Mouse (Mus musculus): ENCODE measurements around the gene Arhgef25. TPM values are rescaled to one million over a fixed set of nuclear protein-coding genes. Genes with fewer than 3 reads are reported as not detected.

Gene Arhgef25
- polyA plus RNA-seq, 1 experiment, result 77.7 TPM

DNA sequence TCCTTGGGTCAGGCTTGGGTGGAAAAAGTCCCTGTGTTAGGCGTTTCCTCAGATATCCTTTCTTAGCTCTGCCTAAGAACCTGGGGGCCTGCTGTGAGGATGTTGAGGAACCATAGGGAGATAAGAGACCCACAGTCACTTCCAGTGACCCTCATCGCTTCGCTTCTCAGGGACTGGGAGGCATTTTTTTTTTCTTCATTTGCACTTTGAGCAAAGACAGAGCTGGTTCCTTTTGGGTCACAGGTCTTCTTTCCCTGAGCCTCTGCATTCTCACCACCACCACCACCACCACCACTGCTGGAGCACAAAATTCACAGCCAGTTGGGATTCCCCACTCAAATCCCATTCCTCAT is 9.2 kb downstream of the Arhgef25 start:
- TF ChIP-seq GATA1 (IDR thresholded peaks at IDR 0.05; ENCODE audit: low read length), result no peak

DNA sequence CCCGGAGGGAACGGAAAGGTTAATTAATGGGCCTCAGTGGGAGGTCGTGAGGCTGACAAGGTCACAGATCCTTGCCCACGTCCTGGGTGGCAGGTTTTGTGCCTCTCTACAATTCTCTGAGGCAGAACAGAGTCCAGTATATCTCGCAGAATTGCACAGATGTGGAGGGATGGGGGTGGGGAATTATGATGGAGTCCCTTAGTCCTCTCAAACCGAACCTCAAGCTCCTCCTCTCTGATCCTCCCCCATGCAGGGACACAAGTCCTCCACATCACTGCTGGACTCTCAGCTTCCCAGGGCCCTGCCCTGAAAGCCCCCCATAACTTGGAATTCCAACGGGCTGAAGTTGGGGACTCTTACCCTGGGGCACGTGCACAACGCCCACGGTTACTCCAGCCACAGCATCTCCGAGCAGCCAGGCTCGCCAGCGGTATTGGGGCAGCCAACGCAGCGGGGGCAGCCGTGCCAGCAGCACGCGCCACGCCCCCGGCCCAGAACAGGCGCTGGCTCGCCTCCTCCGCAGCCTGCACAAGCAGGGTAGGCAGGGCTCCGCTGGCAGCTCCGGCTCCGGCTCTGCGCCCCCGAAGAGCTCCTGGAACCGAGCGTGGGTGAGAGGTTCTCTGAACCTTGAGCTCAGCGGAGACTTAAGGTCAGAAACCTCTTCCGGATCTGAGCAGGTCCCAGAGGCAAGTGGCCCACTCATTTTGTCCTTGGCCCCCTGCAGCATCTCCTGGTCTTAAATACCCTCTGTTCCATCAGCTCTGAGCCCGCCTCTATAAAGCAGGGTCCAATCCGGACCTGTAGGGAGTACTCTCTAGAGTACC is 9.8 kb downstream of the Arhgef25 start, which contains the start of gene Slc26a10:
Gene Slc26a10 (minus strand): TSS at position 775 of the 824 bp plus-strand sequence.
- TF ChIP-seq GATA1 (IDR thresholded peaks at IDR 0.05; ENCODE audit: low read length), result no peak

DNA sequence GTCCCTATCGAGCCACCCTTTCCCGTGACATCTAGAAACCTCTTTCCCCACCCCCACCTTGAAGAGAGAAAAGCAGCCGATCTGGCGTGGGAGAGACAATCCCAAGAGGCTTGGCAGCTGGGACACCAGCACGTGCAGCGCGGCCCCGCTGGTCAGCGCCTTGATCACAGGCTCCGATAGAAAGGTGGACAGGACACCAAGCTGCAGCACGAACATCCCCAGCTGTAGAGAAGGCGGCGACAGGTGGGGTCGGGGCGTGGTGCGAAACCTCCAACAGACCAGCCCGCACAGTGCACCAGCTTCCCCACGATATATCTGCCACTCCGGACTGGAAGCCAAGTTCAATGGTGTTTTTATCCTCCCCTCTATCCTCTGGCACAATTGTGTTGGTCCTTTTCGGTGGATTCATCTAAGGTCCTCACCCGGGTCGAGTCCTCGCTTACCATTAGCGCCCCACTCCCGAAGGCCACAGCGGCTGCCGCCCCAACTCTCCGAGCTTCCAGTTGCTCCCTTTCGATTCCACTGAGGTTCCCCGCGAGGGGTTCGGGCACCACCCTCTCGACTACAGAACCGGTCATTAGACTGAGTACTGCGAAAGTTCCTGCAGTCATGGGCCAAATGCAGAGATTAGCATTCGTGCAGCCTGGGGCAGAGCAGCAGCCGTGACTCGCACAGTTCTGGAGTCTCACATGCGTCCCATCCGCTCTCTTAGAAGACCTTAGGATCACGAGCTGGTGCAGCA is 11.4 kb downstream of the Arhgef25 start:
- no peak for TF ChIP-seq GATA1 (IDR thresholded peaks at IDR 0.05; ENCODE audit: low read length)

DNA sequence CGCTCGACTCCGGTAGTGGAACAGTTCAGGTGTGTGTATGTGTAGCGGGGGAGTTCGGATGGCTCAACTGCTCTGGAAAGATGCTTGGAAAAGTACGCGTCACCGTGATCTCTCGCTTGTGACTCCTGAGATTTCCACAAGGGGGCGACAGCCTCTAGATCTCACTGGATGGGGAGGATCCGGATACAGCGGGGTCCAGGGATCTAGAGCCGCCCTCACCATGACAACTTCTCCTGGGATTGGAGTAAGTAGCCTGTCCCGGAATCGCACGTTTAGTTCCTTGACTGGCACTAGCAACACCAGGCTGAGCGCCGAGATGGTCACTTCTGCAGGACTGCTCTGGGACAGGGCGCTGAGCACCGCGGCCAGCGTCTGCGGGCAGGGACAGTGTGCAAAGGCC is 12.2 kb downstream of the Arhgef25 start:
- TF ChIP-seq GATA1 (IDR thresholded peaks at IDR 0.05; ENCODE audit: low read length), result no peak

DNA sequence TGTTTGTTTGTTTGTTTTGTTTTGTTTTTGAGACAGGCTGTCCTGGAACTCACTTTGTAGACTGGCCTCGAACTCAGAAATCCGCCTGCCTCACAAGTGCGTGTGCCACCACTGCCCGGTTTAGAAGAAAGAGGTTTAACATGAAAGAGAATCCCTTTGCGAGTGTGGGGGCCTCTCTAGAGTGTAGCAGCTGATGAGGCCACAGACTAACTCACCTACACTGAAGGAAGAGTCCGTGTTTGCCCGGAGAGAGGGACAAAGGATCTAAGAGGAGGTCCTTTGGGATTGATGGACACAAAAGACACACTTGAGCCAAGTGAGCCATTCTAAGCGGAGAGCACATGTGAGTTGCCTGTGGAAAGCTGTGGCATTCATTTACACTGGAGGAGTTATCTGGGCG is 12.6 kb downstream of the Arhgef25 start:
- no peak for TF ChIP-seq GATA1 (IDR thresholded peaks at IDR 0.05; ENCODE audit: low read length)

DNA sequence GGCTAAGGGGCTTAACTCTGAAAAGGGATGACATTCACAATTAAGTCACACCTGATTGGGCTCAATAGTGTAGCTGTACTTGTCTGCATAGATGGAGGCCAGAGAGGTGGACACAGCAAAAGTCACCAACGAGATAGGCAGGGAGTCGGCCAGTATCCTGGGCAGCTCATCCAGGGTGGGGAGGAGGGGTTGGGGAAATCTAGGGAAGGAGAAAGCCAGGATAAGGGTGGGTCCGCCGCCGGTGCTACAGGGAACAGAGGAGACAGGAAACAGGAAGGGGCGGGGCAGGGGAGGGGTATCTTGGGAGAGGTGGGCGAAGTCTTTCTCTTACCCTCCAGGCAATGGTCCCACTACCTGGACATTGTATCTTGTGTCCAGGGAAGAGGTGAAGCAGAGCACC is 13.1 kb downstream of the Arhgef25 start:
- no peak for TF ChIP-seq GATA1 (IDR thresholded peaks at IDR 0.05; ENCODE audit: low read length)

DNA sequence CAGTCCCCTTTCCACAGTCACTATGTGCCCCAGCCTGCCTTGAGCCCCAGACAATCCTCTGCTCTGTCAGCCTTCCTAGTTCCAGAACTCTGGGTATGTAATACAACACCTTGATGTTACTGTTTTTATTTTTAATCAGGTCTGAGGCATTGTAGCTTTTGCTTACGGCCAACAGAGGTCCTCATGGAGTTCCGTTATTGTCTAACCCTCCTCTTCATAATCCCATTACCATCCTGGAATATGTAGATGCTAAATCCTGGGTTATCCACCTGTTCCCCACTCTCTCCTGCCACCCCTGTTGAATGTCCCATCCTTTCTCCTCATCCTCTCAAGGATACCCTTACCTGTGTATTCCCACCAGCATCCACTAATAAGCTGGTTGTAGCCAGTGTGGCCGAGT is 13.7 kb downstream of the Arhgef25 start:
- TF ChIP-seq GATA1 (IDR thresholded peaks at IDR 0.05; ENCODE audit: low read length), result no peak

DNA sequence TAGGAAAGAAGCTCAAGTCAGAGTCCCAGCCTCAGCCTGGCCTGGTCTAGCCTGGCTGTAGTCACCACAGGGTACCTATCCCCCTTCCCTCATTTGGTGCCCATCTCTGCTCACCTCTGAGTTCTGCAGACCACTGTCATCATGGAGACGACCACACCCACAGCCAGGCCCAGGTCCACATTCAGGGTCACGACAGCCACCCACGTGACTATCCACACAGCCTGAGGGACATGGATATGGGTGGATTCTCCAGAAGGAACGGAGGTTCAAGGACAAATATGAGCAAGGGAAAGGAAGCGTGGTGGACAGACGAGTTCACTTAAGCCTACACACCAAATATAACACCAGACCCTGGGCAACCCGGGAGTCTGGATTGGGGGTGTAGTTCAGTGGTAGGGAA is 15.7 kb downstream of the Arhgef25 start:
- no peak for TF ChIP-seq GATA1 (IDR thresholded peaks at IDR 0.05; ENCODE audit: low read length)

DNA sequence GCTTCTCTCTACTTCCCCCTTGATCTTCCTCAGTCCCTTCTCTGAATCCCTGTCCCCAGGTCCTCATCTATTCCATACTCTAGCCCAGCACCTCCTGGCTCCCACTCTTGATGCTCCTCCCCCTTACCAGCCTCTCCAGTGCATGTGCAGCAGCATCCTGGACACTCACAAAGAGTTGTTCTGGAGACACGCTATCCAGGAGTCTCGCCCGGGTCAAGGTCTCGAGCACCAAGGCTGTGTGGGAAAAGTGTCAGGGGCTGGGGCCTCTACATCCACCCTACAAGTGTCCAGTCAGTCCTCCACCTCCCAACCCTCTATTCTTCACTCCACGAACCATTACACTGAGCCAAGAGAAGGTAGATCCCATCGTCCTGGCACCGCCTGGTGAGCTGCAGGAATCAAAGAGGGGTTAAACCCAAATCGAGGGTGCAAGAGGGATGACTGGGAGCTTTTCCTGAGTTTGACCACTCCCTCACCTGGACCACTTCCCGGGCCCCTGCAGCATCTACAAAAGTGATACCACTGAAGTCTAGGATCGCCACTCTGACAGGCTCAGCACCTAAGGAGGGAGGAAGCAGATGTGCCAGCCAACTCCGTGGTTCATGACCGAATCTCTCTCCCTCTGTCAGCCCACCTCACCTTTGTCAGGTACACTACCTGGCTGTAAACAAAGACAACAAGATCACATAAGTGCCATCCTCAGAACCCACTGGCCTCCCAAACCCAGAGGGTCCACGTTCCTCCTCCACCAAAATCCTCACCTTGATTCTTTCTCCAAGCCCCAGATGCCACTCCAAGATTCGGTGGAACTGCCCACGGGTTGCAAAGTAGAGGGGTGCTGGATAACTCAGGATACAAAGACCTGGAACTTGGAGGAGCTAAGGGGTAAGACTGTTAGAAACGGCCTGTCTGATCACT is 16.5 kb downstream of the Arhgef25 start:
- TF ChIP-seq GATA1 (IDR thresholded peaks at IDR 0.05; ENCODE audit: low read length), result no peak

DNA sequence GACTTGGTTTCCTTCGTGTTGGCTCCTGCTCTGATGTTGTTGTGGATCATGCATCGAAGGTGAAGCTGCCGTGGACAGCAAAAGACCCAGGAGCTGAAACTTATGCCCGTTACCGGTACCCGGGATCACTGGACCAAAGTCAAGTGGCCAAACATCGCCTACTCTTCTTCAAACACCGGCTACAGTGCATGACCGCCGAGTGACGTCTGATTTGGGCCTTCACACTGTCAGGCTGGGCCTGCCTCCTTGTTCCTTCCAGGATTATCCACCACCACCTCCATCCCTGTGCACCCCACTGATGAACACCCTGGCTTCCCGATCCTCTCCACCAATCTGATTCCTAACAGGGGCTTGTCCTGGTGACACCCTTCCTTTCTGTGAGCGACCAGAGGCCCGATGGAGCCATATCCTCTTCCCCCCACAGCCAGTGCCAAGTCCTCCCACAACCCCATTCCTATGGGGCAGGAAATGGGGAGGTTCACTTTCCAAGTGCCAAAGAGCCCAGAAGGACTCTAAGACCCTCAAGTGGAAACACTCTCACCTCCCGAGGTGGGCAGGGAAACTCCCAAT is 18.2 kb downstream of the Arhgef25 start:
- TF ChIP-seq GATA1 (IDR thresholded peaks at IDR 0.05; ENCODE audit: low read length), result no peak

DNA sequence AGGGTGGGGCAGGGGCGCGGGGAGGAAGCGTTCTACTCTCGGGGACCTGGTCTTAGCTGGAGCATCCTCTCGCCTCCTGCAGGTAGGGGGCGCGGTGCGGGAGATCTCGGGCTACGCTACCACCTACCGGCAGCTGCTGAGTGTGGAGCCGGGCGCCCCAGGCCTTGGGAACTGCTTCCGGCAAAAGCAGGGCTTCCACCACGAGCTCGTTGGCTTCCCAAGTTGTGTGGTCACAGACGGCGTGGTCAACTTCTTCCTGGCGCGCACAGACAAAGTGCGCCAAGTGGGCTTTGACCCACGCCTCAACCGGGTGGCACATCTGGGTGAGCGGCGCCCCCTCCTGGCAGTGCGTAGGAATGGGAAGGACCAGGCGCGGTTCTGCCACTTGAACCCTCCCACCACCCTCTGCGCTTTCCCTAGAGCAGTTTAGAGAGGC is 19.0 kb downstream of the Arhgef25 start:
- no peak for TF ChIP-seq GATA1 (IDR thresholded peaks at IDR 0.05; ENCODE audit: low read length)

DNA sequence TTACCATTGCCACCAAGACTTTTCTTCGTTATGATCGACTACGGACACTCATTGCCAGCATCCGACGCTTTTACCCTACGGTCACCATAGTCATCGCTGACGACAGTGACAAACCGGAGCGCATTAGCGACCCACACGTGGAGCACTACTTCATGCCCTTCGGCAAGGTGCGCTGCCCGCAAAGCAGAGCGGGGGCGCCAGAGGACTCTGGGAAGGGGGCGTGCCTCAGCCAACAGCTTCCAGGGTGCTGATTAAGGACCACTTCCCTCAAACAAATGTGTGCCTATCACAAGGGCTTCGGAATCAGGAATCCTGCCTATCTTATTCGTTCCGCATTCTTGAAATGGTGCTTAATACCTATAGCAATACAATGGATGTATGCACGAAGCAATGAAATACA is 19.9 kb downstream of the Arhgef25 start:
- TF ChIP-seq GATA1 (IDR thresholded peaks at IDR 0.05; ENCODE audit: low read length), result no peak

DNA sequence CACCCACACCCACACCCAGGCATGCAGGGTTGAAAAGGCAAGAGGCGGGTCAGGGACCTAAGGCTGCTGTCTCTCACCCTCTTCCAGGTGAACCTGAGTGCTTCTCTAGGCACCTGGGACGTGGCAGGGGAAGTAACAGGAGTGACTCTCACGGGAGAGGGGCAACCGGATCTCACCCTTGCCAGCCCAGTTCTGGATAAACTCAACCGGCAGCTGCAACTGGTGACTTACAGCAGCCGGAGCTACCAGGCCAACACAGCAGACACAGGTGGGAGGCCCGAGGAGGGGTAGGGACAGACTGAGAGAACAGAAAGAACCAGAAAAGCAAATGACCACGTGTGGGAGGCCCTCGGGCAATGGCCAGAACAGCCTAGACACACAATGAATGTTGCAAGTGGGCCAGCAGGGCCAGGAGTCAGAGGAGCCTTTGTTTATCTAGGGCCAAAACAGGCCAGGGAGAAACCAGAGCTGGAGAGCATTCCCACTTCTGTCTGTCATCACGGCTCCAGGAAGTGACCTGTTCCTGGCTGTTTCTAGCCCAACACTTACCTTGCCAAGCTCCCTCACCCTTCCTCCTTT is 22.2 kb downstream of the Arhgef25 start:
- no peak for TF ChIP-seq GATA1 (IDR thresholded peaks at IDR 0.05; ENCODE audit: low read length)

DNA sequence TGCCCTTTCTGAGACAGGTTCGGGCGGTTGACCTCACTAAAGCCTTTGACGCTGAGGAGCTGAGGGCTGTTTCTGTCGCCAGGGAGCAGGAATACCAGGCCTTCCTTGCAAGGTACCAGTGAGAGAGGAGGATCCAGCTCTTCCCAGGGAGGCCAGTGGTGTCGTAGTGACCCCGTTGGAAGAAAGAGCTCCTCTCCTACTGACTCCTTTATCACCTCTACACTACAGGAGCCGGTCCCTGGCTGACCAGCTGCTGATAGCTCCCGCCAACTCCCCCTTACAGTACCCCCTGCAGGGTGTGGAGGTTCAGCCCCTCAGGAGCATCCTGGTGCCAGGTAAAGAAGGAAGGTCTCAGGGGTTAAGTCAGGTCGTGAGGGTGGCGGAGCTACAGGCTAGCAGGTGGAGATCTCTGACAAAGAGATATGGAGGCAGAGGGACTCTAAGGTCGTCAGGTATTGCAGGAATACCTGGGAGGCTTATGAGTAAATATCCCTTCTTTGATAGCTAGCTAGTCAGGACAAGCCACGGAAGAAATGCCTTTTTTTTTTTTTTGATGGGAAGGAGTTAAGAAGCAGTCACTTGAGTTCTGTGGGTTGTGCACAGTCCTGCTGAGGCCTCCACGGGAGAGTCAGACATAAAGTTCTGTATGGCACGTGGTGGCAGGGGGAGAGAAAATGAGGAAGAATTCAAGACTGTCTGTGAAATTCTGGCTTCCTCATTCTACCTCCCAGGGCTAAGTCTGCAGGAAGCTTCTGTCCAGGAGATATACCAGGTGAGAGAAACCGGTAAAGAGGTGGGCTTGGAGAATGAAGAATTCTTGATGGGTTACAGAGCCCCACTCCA is 22.9 kb downstream of the Arhgef25 start:
- no peak for TF ChIP-seq GATA1 (IDR thresholded peaks at IDR 0.05; ENCODE audit: low read length)

All from G1E-ER4 (cell line).